Mouse (Mus musculus) midbrain, embryonic 10.5 days (tissue): ENCODE measurements at regions not wholly inside any gene's neighbourhood (a gene's known extent, or its start where the extent isn't known, plus 50 kb on each side); places are given as distances from the start of the nearest gene placed in this dataset.

Experiments
- DNase-seq: peaks from one replicate; pipeline ENCODE4 v3.0.0-alpha.2; 2017; ENCODE audit warnings: low spot score
- H3K27ac ChIP-seq: fragments of 300-500 bp; sonication (generic); replicated peaks from 2 replicates; pipeline ENCODE4 v1.5.1; 2016; ENCODE audit warnings: mild to moderate bottlenecking
- H3K27me3 ChIP-seq: fragments of 300-500 bp; sonication (generic); 2 replicates; pipeline ENCODE4 v1.6.1; 2016; ENCODE audit warnings: low read depth, mild to moderate bottlenecking; ENCODE audit not compliant: poor library complexity, severe bottlenecking
- H3K36me3 ChIP-seq: fragments of 300-500 bp; sonication (generic); 2 replicates; pipeline ENCODE4 v1.6.1; 2016; ENCODE audit warnings: mild to moderate bottlenecking, moderate library complexity
- H3K4me1 ChIP-seq: fragments of 300-500 bp; sonication (generic); 2 replicates; pipeline ENCODE4 v1.6.1; 2016
- H3K4me3 ChIP-seq: fragments of 300-500 bp; sonication (generic); 2 replicates; pipeline ENCODE4 v1.5.1; 2016; ENCODE audit warnings: mild to moderate bottlenecking, moderate library complexity
- H3K9me3 ChIP-seq: fragments of 300-500 bp; sonication (generic); replicated peaks from 2 replicates; pipeline ENCODE4 v1.6.1; 2016; ENCODE audit warnings: mild to moderate bottlenecking
- WGBS: fragments of 180-500 bp; shearing (Covaris S2); methylation state at CpG from one replicate; pipeline ENCODE4 v1.1.7; 2016; 5-methylcytosine and 5-hydroxymethylcytosine counted together

GRCm38 (mm10) chr17:79465666-79466065, 110.8 kb upstream of the Cdc42ep3 start:
- no peaks in the 10 kb centered on the region for H3K4me1 ChIP-seq
- WGBS, result 95% methylated on average over 9 of the region's 9 CpGs
- H3K4me3 ChIP-seq, result no peak overlapping the region
- H3K9me3 ChIP-seq, result no peaks in the 10 kb centered on the region
- H3K27ac ChIP-seq, result no peak overlapping the region
- no peak for DNase-seq
- no peaks in the 10 kb centered on the region for H3K36me3 ChIP-seq
- H3K27me3 ChIP-seq, result no peaks in the 10 kb centered on the region

GRCm38 (mm10) chr17:79471639-79472038, 116.7 kb upstream of the Cdc42ep3 start:
- Histone ChIP-seq H3K4me1 (no peaks in the 10 kb centered on the region), H3K4me3 (no peak overlapping the region), H3K27me3 (no peaks in the 10 kb centered on the region), H3K27ac (no peak overlapping the region), H3K36me3 (no peaks in the 10 kb centered on the region), H3K9me3 (no peaks in the 10 kb centered on the region)
- no peak for DNase-seq
- WGBS, result 81% methylated on average over 2 of the region's 2 CpGs

GRCm38 (mm10) chr17:79472106-79472995, 117.5 kb upstream of the Cdc42ep3 start:
- Histone ChIP-seq H3K27me3 (no peaks in the 10 kb centered on the region), H3K27ac (no peak overlapping the region), H3K36me3 (no peaks in the 10 kb centered on the region), H3K4me3 (no peak overlapping the region), H3K4me1 (no peaks in the 10 kb centered on the region), H3K9me3 (no peaks in the 10 kb centered on the region)
- WGBS, result 67% methylated on average over 10 of the region's 10 CpGs
- DNase-seq, result no peak

- whole genome bisulfite sequencing, result 82% methylated on average over 8 of the region's 8 CpGs
- H3K4me1 ChIP-seq, result no peaks in the 10 kb centered on the region
Measured at GRCm38 (mm10) chr17:79476671-79477070, 121.8 kb upstream of the Cdc42ep3 start.

GRCm38 (mm10) chr17:79481112-79481738, 126.3 kb upstream of the Cdc42ep3 start:
- 94% methylated on average over 6 of the region's 6 CpGs for WGBS
- no peak overlapping the region for H3K4me3 ChIP-seq
- no peak for DNase-seq

More at GRCm38 (mm10) chr17:79476671-79477070, 121.8 kb upstream of the Cdc42ep3 start:
- Histone ChIP-seq H3K27me3 (no peaks in the 10 kb centered on the region), H3K9me3 (no peaks in the 10 kb centered on the region), H3K27ac (no peak overlapping the region), H3K36me3 (no peaks in the 10 kb centered on the region), H3K4me3 (no peak overlapping the region)
- no peak for DNase-seq

GRCm38 (mm10) chr17:79481936-79482335, 127.0 kb upstream of the Cdc42ep3 start:
- Histone ChIP-seq H3K4me3 (no peak overlapping the region), H3K27me3 (no peaks in the 10 kb centered on the region), H3K9me3 (no peaks in the 10 kb centered on the region), H3K4me1 (no peaks in the 10 kb centered on the region), H3K36me3 (no peaks in the 10 kb centered on the region), H3K27ac (no peak overlapping the region)
- DNase-seq, result no peak
- 81% methylated on average over 4 of the region's 4 CpGs for WGBS

More at GRCm38 (mm10) chr17:79481112-79481738, 126.3 kb upstream of the Cdc42ep3 start:
- H3K9me3 ChIP-seq, result no peaks in the 10 kb centered on the region
- H3K36me3 ChIP-seq, result no peaks in the 10 kb centered on the region
- H3K4me1 ChIP-seq, result no peaks in the 10 kb centered on the region
- no peaks in the 10 kb centered on the region for H3K27me3 ChIP-seq
- no peak overlapping the region for H3K27ac ChIP-seq

GRCm38 (mm10) chr17:79485239-79485638, 126.4 kb upstream of the Rmdn2 start:
- 89% methylated on average over 5 of the region's 5 CpGs for whole genome bisulfite sequencing
- H3K4me3 ChIP-seq, result no peak overlapping the region
- no peak for DNase-seq

GRCm38 (mm10) chr17:79489306-79489705, 122.4 kb upstream of the Rmdn2 start:
- DNase-seq, result no peak
- 88% methylated on average over 6 of the region's 6 CpGs for WGBS
- H3K36me3 ChIP-seq, result no peaks in the 10 kb centered on the region
- H3K9me3 ChIP-seq, result no peaks in the 10 kb centered on the region
- no peaks in the 10 kb centered on the region for H3K4me1 ChIP-seq
- no peak overlapping the region for H3K4me3 ChIP-seq
- H3K27ac ChIP-seq, result no peak overlapping the region
- no peaks in the 10 kb centered on the region for H3K27me3 ChIP-seq

More at GRCm38 (mm10) chr17:79485239-79485638, 126.4 kb upstream of the Rmdn2 start:
- Histone ChIP-seq H3K36me3 (no peaks in the 10 kb centered on the region), H3K9me3 (no peaks in the 10 kb centered on the region), H3K27me3 (no peaks in the 10 kb centered on the region), H3K4me1 (no peaks in the 10 kb centered on the region), H3K27ac (no peak overlapping the region)

- H3K27me3 ChIP-seq, result no peaks in the 10 kb centered on the region
- H3K36me3 ChIP-seq, result no peaks in the 10 kb centered on the region
- no peak for DNase-seq
- H3K9me3 ChIP-seq, result peaks cover 6% of the 10 kb centered on the region; the same call in 1 of the 2 replicates
- H3K4me1 ChIP-seq, result peaks cover 4% of the 10 kb centered on the region; the same call in 1 of the 2 replicates
- H3K4me3 ChIP-seq, result no peak overlapping the region
- 83% methylated on average over 4 of the region's 4 CpGs for WGBS
- no peak overlapping the region for H3K27ac ChIP-seq
Measured at GRCm38 (mm10) chr17:79497629-79498028, 114.0 kb upstream of the Rmdn2 start.

- no peaks in the 10 kb centered on the region for H3K36me3 ChIP-seq
- no peak for DNase-seq
- H3K4me1 ChIP-seq, result peaks cover 4% of the 10 kb centered on the region; the same call in 1 of the 2 replicates
- WGBS, result 96% methylated on average over 9 of the region's 9 CpGs
- no peak overlapping the region for H3K4me3 ChIP-seq
- H3K27ac ChIP-seq, result no peak overlapping the region
- H3K27me3 ChIP-seq, result no peaks in the 10 kb centered on the region
- H3K9me3 ChIP-seq, result peaks cover 6% of the 10 kb centered on the region; the same call in 1 of the 2 replicates
Measured at GRCm38 (mm10) chr17:79498321-79498720, 113.3 kb upstream of the Rmdn2 start.

GRCm38 (mm10) chr17:79501031-79501474, 110.6 kb upstream of the Rmdn2 start:
- WGBS, result 73% methylated on average over 1 of the region's 1 CpGs
- H3K27ac ChIP-seq, result no peak overlapping the region
- H3K4me3 ChIP-seq, result no peak overlapping the region
- DNase-seq, result no peak
- peaks cover 4% of the 10 kb centered on the region; the same call in 1 of the 2 replicates for H3K4me1 ChIP-seq
- H3K36me3 ChIP-seq, result no peaks in the 10 kb centered on the region
- peaks cover 6% of the 10 kb centered on the region; the same call in 1 of the 2 replicates for H3K9me3 ChIP-seq
- H3K27me3 ChIP-seq, result no peaks in the 10 kb centered on the region

- 97% methylated on average over 2 of the region's 2 CpGs for WGBS
Measured at GRCm38 (mm10) chr17:79501926-79502325, 109.7 kb upstream of the Rmdn2 start.

GRCm38 (mm10) chr17:79503037-79503436, 108.6 kb upstream of the Rmdn2 start:
- H3K9me3 ChIP-seq, result peaks cover 6% of the 10 kb centered on the region; the same call in 1 of the 2 replicates
- H3K27me3 ChIP-seq, result no peaks in the 10 kb centered on the region
- no peaks in the 10 kb centered on the region for H3K36me3 ChIP-seq
- 88% methylated on average over 2 of the region's 2 CpGs for WGBS
- H3K27ac ChIP-seq, result no peak overlapping the region
- DNase-seq, result no peak
- H3K4me1 ChIP-seq, result peaks cover 4% of the 10 kb centered on the region; the same call in 1 of the 2 replicates
- no peak overlapping the region for H3K4me3 ChIP-seq

More at GRCm38 (mm10) chr17:79501926-79502325, 109.7 kb upstream of the Rmdn2 start:
- DNase-seq, result no peak
- Histone ChIP-seq H3K27ac (no peak overlapping the region), H3K27me3 (no peaks in the 10 kb centered on the region), H3K4me3 (no peak overlapping the region), H3K9me3 (peaks cover 6% of the 10 kb centered on the region; the same call in 1 of the 2 replicates), H3K36me3 (no peaks in the 10 kb centered on the region), H3K4me1 (peaks cover 4% of the 10 kb centered on the region; the same call in 1 of the 2 replicates)
